ENCODE assay signal across 8 mouse cellular contexts in the genomic region with DNA sequence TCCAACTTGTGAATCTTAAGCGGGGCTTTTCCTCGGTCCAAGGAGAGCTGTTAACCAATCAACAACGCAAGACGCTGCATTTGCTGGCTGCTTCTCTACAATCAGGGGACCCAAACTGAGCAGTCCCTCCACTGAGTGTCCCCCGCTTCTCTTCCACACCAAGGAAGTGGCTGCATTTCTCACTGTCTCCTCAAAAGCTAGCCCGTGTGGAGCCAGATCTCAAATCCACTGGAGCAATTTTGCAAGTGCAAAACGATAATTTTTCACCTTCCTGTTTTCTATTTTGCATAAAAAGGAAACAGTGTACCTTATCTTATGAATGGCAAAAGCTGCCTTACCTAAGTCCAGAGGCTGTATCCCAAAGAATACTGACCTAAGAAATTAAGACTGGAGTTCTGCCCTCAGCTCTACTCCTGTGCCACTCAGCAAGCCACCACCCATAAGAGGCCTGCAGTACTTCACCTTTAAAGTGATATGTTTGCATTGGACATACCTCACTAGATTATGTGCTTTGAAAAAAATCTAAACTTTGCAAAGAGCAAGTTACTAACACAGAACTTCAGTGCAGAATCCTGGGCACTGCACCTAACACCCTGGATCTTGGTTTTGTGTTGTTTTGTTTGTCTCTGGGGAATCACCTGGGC. TPM values are rescaled to one million over a fixed set of nuclear protein-coding genes. Genes with fewer than 3 reads are reported as not detected.
DNase-seq lines count a peak whose midpoint lies in the region; ATAC-seq and TF ChIP-seq lines count a peak whose summit lies in the region.

No protein-coding gene starts in this region.

- H3K4me2 ChIP-seq in heart, postnatal 0 days (ENCODE audit: low read depth, low read length), result peak overlapping the region; percentile 58

- H3K79me2 ChIP-seq in heart, adult 2 months (replicated peaks; ENCODE audit: control insufficient read depth, insufficient read depth, low read length), result no peaks in the 10 kb centered on the region

- H3K27ac ChIP-seq in heart, adult 2 months, result no peak overlapping the region
- no peak overlapping the region for H3K27ac ChIP-seq in heart, postnatal 0 days (ENCODE audit: low read depth)
- no peak overlapping the region for H3K27ac ChIP-seq in midbrain, embryonic 10.5 days (replicated peaks)

- no peaks in the 10 kb centered on the region for H3K9me3 ChIP-seq in heart, postnatal 0 days (replicated peaks; ENCODE audit: control insufficient read depth, low read length)
- no peaks in the 10 kb centered on the region for H3K9me3 ChIP-seq in midbrain, embryonic 10.5 days (replicated peaks)

- no peak for ATAC-seq in heart, postnatal 0 days (ENCODE audit: insufficient read depth, low read depth)
- no peak for ATAC-seq in erythroid progenitor cell, adult 5-6 weeks (replicated peaks; ENCODE audit: low FRiP score, poor library complexity, severe bottlenecking)

- TF ChIP-seq CTCF in heart, adult 2 months (IDR thresholded peaks at IDR 0.05), result no peak
- TF ChIP-seq CTCF in heart, postnatal 0 days (IDR thresholded peaks at IDR 0.05; ENCODE audit: low read depth), result no peak

- H3K27me3 ChIP-seq in heart, adult 2 months (ENCODE audit: control insufficient read depth, insufficient read depth, low read length), result no peaks in the 10 kb centered on the region
- H3K27me3 ChIP-seq in heart, postnatal 0 days (ENCODE audit: control insufficient read depth, insufficient read depth, low read length), result no peaks in the 10 kb centered on the region
- H3K27me3 ChIP-seq in midbrain, embryonic 10.5 days (ENCODE audit: low read depth, poor library complexity, severe bottlenecking), result peaks cover 6% of the 10 kb centered on the region; the same call in 1 of the 2 replicates

- no peaks in the 10 kb centered on the region for H3K4me1 ChIP-seq in heart, adult 2 months (ENCODE audit: control insufficient read depth, insufficient read depth, low read length)
- H3K4me1 ChIP-seq in heart, postnatal 0 days (ENCODE audit: control insufficient read depth, insufficient read depth), result peaks cover 4% of the 10 kb centered on the region
- H3K4me1 ChIP-seq in midbrain, embryonic 10.5 days, result peaks cover 43% of the 10 kb centered on the region

- H3K4me3 ChIP-seq in heart, adult 2 months, result peak overlapping the region; percentile 22; the same call in 1 of the 2 replicates
- H3K4me3 ChIP-seq in heart, postnatal 0 days (ENCODE audit: low read depth, low read length), result peak overlapping the region; percentile 26
- H3K4me3 ChIP-seq in midbrain, embryonic 10.5 days, result peak overlapping the region; percentile 36

- no peak for TF ChIP-seq EP300 in heart, adult 2 months (IDR thresholded peaks at IDR 0.05; ENCODE audit: insufficient read depth, low read depth, low read length)
- no peak for TF ChIP-seq EP300 in heart, postnatal 0 days (IDR thresholded peaks at IDR 0.05; ENCODE audit: low read depth)

- WGBS in heart, adult 2 months, result 13% methylated on average over 7 of the region's 7 CpGs
- WGBS in heart, postnatal 0 days, result 13% methylated on average over 7 of the region's 7 CpGs
- WGBS in midbrain, embryonic 10.5 days, result 24% methylated on average over 7 of the region's 7 CpGs

- no peak for TF ChIP-seq POLR2A in heart, adult 2 months (IDR thresholded peaks at IDR 0.05; ENCODE audit: insufficient read depth, low read depth, low read length)

- H3K36me3 ChIP-seq in heart, adult 2 months (ENCODE audit: control insufficient read depth, insufficient read depth, low read length), result no peaks in the 10 kb centered on the region
- H3K36me3 ChIP-seq in heart, postnatal 0 days (replicated peaks; ENCODE audit: control insufficient read depth, insufficient read depth, low read length), result no peaks in the 10 kb centered on the region
- no peaks in the 10 kb centered on the region for H3K36me3 ChIP-seq in midbrain, embryonic 10.5 days

- no peak overlapping the region for H3K9ac ChIP-seq in heart, adult 2 months (ENCODE audit: low read depth, low read length)
- H3K9ac ChIP-seq in heart, postnatal 0 days (replicated peaks; ENCODE audit: low read depth, low read length), result no peak overlapping the region

- intact Hi-C loops in heart, adult 2 months (cut with DNase I), result no loop called here
- intact Hi-C loops in heart, postnatal 25 days (cut with DNase I), result no loop called here

- DNase-seq in heart, adult 2 months, result no peak
- no peak for DNase-seq in heart, postnatal 25 days (ENCODE audit: low spot score)
- peak; percentile 50 for DNase-seq in brain, adult 2 months (ENCODE audit: low read depth, low spot score)
- DNase-seq in heart, postnatal 0 days (ENCODE audit: low spot score), result no peak
- DNase-seq in midbrain, embryonic 10.5 days (ENCODE audit: low spot score), result no peak
- DNase-seq in thymus, postnatal 4 days, result no peak
- no peak for DNase-seq in right cerebral cortex, postnatal 25 days

RNA-seq across cellular contexts. Expression of gene Nap1l1, which starts 52.7 kb away (rescaled TPM):
- total RNA-seq in heart, adult 2 months (2021), result 10 to 100 TPM; 66.6 to 66.7 TPM
- polyA plus RNA-seq in heart, adult 2 months (2012; rRNA removed), result 10.5 and 21.2 TPM in 2 replicates
- 10 to 100 TPM; 55.0 to 60.9 TPM for total RNA-seq in heart, postnatal 25 days (2021)
- 15.5 and 22.8 TPM in 2 replicates for total RNA-seq in heart, postnatal 0 days (2014; rRNA removed; ENCODE audit: low replicate concordance)
- 64.2 and 64.5 TPM in 2 replicates for polyA plus RNA-seq in heart, postnatal 0 days (2015; fragmentation: Nextera tagmentation; extraction: Ambion mirVana)
- polyA plus RNA-seq in midbrain, embryonic 10.5 days (2016; fragmentation: Nextera tagmentation; extraction: Ambion mirVana), result 355 and 424 TPM in 2 replicates
- 170 and 182 TPM in 2 replicates for total RNA-seq in erythroid progenitor cell, adult 5-6 weeks (2015; ENCODE audit: low replicate concordance)
- total RNA-seq in erythroid progenitor cell, adult 5-6 weeks (2017; ENCODE audit: low replicate concordance), result 199 and 208 TPM in 2 replicates
